Mouse (Mus musculus): ENCODE measurements around the gene Olfr1221. TPM values are rescaled to one million over a fixed set of nuclear protein-coding genes. Genes with fewer than 3 reads are reported as not detected.

Gene Olfr1221
- polyA plus RNA-seq, 1 experiment from 2014 or later: not detected

DNA sequence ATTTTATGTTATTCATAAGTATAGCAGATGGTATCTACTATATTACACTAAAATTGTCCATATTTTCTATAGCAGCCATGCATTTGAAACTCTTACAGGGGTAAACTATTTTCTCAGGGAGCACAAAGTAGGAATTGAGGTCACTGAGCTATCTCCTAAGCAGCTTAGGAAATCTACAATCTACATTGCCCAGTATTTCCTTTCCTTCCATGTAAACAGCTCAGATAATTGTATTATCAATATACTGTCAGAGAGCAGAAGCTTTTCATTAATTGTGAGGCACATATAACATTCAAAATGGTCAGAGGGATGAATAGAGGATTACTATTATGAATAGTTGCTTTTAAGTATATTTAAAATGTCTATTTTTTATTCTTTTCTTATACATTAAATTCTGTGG lies 35.6 kb downstream of the Olfr1221 start:
- Histone ChIP-seq H3K9me3 (replicated peaks; ENCODE audit: control insufficient read depth, low read length) (no peaks in the 10 kb centered on the region), H3K27ac (ENCODE audit: low read length) (no peak overlapping the region), H3K36me3 (ENCODE audit: control insufficient read depth, insufficient read depth, low read length) (no peaks in the 10 kb centered on the region), H3K4me3 (replicated peaks; ENCODE audit: low read length) (no peak overlapping the region), H3K27me3 (ENCODE audit: control insufficient read depth, insufficient read depth, low read length) (no peaks in the 10 kb centered on the region), H3K9ac (ENCODE audit: low read length) (no peak overlapping the region), H3K4me1 (ENCODE audit: control insufficient read depth, insufficient read depth, low read length) (no peaks in the 10 kb centered on the region), H3K4me2 (ENCODE audit: low read depth, low read length) (no peak overlapping the region)
- no peak for ATAC-seq (ENCODE audit: insufficient read depth, low FRiP score)

DNA sequence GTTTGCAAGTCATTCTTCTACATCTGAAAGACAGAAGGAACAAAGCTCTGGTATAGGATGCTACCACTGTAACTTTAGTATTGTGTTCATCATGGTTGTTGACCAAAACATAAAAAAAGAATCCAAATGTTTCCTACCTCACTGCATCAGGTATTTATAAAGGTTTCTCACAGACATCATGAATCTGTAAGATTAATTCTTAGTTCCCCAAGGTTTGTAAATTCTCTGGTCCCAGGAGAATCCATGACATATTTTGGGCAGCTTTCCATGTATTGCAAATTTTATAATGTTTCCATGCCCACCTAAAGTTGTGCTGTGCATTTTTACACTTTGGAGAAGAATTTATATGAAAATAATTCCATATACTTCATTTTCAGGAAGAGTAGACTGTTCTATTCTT lies 56.0 kb downstream of the Olfr1221 start, which contains the start of gene Olfr1218:
Gene Olfr1218 (minus strand): TSS at position 101 of the 400 bp plus-strand sequence.
- Histone ChIP-seq H3K27me3 (ENCODE audit: control insufficient read depth, insufficient read depth, low read length) (no peaks in the 10 kb centered on the region), H3K4me3 (replicated peaks; ENCODE audit: low read length) (no peak within 1 kb of the TSS), H3K4me2 (ENCODE audit: low read depth, low read length) (no peak within 1 kb of the TSS), H3K36me3 (ENCODE audit: control insufficient read depth, insufficient read depth, low read length) (no peaks in the 10 kb centered on the region), H3K27ac (ENCODE audit: low read length) (no peak within 1 kb of the TSS), H3K9me3 (replicated peaks; ENCODE audit: control insufficient read depth, low read length) (no peaks in the 10 kb centered on the region), H3K4me1 (ENCODE audit: control insufficient read depth, insufficient read depth, low read length) (no peaks in the 10 kb centered on the region), H3K9ac (ENCODE audit: low read length) (no peak within 1 kb of the TSS)
- ATAC-seq (ENCODE audit: insufficient read depth, low FRiP score): no peak

Other genes with a start within 250 kb of the Olfr1221 start
- gene Olfr1208, start 215.0 kb downstream of the Olfr1221 start, polyA plus RNA-seq (2015; fragmentation: Nextera tagmentation; extraction: Ambion mirVana): not detected in 2 replicates
- gene Olfr1209, start 202.1 kb downstream of the Olfr1221 start, polyA plus RNA-seq (2015; fragmentation: Nextera tagmentation; extraction: Ambion mirVana): not detected in 2 replicates
- not detected in 2 replicates for gene Olfr1211, start 179.2 kb downstream of the Olfr1221 start, polyA plus RNA-seq (2015; fragmentation: Nextera tagmentation; extraction: Ambion mirVana)
- gene Olfr1212, start 163.3 kb downstream of the Olfr1221 start, polyA plus RNA-seq (2015; fragmentation: Nextera tagmentation; extraction: Ambion mirVana): not detected in 2 replicates
- not detected in 2 replicates for gene Gm13762, start 137.0 kb downstream of the Olfr1221 start, polyA plus RNA-seq (2015; fragmentation: Nextera tagmentation; extraction: Ambion mirVana)
- not detected in 2 replicates for gene Olfr1214, start 124.6 kb downstream of the Olfr1221 start, polyA plus RNA-seq (2015; fragmentation: Nextera tagmentation; extraction: Ambion mirVana)
- not detected in 2 replicates for gene Olfr1215, start 110.3 kb downstream of the Olfr1221 start, polyA plus RNA-seq (2015; fragmentation: Nextera tagmentation; extraction: Ambion mirVana)
- not detected in 2 replicates for gene Olfr1216, start 98.9 kb downstream of the Olfr1221 start, polyA plus RNA-seq (2015; fragmentation: Nextera tagmentation; extraction: Ambion mirVana)
- not detected in 2 replicates for gene Olfr1217, start 85.2 kb downstream of the Olfr1221 start, polyA plus RNA-seq (2015; fragmentation: Nextera tagmentation; extraction: Ambion mirVana)
- not detected in 2 replicates for gene Olfr1218, start 56.1 kb downstream of the Olfr1221 start, polyA plus RNA-seq (2015; fragmentation: Nextera tagmentation; extraction: Ambion mirVana)
- gene Olfr1219, start 33.8 kb downstream of the Olfr1221 start, polyA plus RNA-seq (2015; fragmentation: Nextera tagmentation; extraction: Ambion mirVana): not detected in 2 replicates
- gene Olfr1220, start 10.4 kb downstream of the Olfr1221 start, polyA plus RNA-seq (2015; fragmentation: Nextera tagmentation; extraction: Ambion mirVana): not detected in 2 replicates
- not detected in 2 replicates for gene Olfr1222, start 15.8 kb upstream of the Olfr1221 start, polyA plus RNA-seq (2015; fragmentation: Nextera tagmentation; extraction: Ambion mirVana)
- gene Olfr1223, start 34.3 kb upstream of the Olfr1221 start, polyA plus RNA-seq (2015; fragmentation: Nextera tagmentation; extraction: Ambion mirVana): not detected in 2 replicates
- gene Olfr1224-ps1, start 46.8 kb upstream of the Olfr1221 start, polyA plus RNA-seq (2015; fragmentation: Nextera tagmentation; extraction: Ambion mirVana): not detected in 2 replicates
- gene Olfr1225, start 57.4 kb upstream of the Olfr1221 start, polyA plus RNA-seq (2015; fragmentation: Nextera tagmentation; extraction: Ambion mirVana): not detected in 2 replicates
- gene Olfr1226, start 82.8 kb upstream of the Olfr1221 start, polyA plus RNA-seq (2015; fragmentation: Nextera tagmentation; extraction: Ambion mirVana): not detected in 2 replicates
- not detected in 2 replicates for gene Olfr1228, start 136.8 kb upstream of the Olfr1221 start, polyA plus RNA-seq (2015; fragmentation: Nextera tagmentation; extraction: Ambion mirVana)
- gene Olfr1229, start 170.7 kb upstream of the Olfr1221 start, polyA plus RNA-seq (2015; fragmentation: Nextera tagmentation; extraction: Ambion mirVana): not detected in 2 replicates
- not detected in 2 replicates for gene Olfr1230, start 180.0 kb upstream of the Olfr1221 start, polyA plus RNA-seq (2015; fragmentation: Nextera tagmentation; extraction: Ambion mirVana)
- gene Olfr1231, start 189.8 kb upstream of the Olfr1221 start, polyA plus RNA-seq (2015; fragmentation: Nextera tagmentation; extraction: Ambion mirVana): not detected in 2 replicates
- gene Olfr1232, start 212.4 kb upstream of the Olfr1221 start, polyA plus RNA-seq (2015; fragmentation: Nextera tagmentation; extraction: Ambion mirVana): not detected in 2 replicates
- not detected in 2 replicates for gene Olfr1233, start 225.1 kb upstream of the Olfr1221 start, polyA plus RNA-seq (2015; fragmentation: Nextera tagmentation; extraction: Ambion mirVana)
- not detected in 2 replicates for gene Olfr1234, start 247.6 kb upstream of the Olfr1221 start, polyA plus RNA-seq (2015; fragmentation: Nextera tagmentation; extraction: Ambion mirVana)

All from stomach, embryonic 16.5 days (tissue).